Mouse (Mus musculus) heart, adult 2 months (tissue): ENCODE results near the gene Mfsd4b1.

ENCODE experiments used
- CTCF ChIP-seq: fragments of 200-600 bp; IDR thresholded peaks from 2 replicates; pipeline ENCODE4 v1.8.1; 2022; ENCODE audit warnings: antibody characterized with exemption, mild to moderate bottlenecking, moderate library complexity
- EP300 ChIP-seq: fragments of 200-500 bp; IDR thresholded peaks from 2 replicates; pipeline ENCODE4 v1.6.1; 2011; ENCODE audit warnings: low read depth, low read length, control low read depth; ENCODE audit not compliant: insufficient read depth
- POLR2A ChIP-seq: fragments of 200-500 bp; IDR thresholded peaks from 2 replicates; pipeline ENCODE4 v1.6.1; 2011; ENCODE audit warnings: mild to moderate bottlenecking, low read depth, low read length, control low read depth; ENCODE audit not compliant: insufficient read depth

DNA sequence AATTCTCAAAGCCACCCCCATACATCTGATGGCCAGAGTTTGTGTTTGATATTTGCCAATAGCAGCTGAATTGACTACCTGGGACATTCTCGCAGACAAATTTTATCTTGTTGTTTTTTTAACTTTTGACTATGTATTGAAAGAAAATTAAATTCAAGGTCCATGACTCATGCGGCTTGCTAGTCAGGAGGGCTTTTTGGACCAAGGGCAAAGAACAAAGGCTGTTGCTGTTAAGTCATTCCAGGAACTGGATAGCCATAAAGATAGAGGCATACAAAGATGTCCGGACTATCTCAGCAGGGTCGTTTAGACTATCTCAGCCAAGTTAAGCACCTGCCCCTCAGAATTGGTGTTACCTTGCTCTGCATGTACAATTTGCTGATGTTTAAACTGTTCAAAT lies 47.7 kb downstream of the Mfsd4b1 start:
- TF ChIP-seq POLR2A (no peak), EP300 (no peak), CTCF (no peak)
